Mouse (Mus musculus): ENCODE measurements around the gene Gpc3. TPM values are rescaled to one million over a fixed set of nuclear protein-coding genes. Genes with fewer than 3 reads are reported as not detected.
"Not testable (repeated sequence)": the region's sequence is repeated elsewhere in the genome, so short reads cannot be mapped to it uniquely, and the experiment has no call there.

The Gpc3 gene
- total RNA-seq, 2 experiments from 2014 or later = not detected

- no peak for ATAC-seq (replicated peaks; ENCODE audit: low FRiP score, low TSS enrichment, poor library complexity, severe bottlenecking)
These were observed 172.0 kb downstream of the Gpc3 start for GRCm38 (mm10) chrX:52441798-52442197.

GRCm38 (mm10) chrX:52439421-52439820, 174.3 kb downstream of the Gpc3 start:
- no peak for ATAC-seq (replicated peaks; ENCODE audit: low FRiP score, low TSS enrichment, poor library complexity, severe bottlenecking)

DNA sequence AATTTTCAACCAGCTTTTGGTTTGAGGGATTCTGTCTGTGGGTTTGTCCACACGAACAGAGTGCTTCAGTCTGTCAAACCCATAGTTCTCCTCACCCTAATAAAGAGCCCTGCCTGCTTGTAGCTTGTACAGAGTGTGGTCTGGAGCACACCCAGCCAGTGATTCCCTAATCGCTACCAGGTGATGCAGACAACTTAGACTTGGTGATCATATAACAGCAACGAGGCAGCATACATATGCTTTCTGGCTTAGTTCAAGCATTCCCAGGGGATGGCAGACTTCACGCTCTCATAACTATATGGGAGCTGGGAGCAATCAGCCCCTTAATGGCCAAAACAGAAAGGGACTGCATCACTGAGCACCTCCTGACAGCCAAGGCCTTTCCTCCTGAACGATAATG, 188.1 kb downstream of the Gpc3 start:
- ATAC-seq (replicated peaks; ENCODE audit: low FRiP score, low TSS enrichment, poor library complexity, severe bottlenecking) = no peak

- ATAC-seq (replicated peaks; ENCODE audit: low FRiP score, low TSS enrichment, poor library complexity, severe bottlenecking) = no peak
These were observed 193.9 kb downstream of the Gpc3 start for GRCm38 (mm10) chrX:52419850-52420249.

DNA sequence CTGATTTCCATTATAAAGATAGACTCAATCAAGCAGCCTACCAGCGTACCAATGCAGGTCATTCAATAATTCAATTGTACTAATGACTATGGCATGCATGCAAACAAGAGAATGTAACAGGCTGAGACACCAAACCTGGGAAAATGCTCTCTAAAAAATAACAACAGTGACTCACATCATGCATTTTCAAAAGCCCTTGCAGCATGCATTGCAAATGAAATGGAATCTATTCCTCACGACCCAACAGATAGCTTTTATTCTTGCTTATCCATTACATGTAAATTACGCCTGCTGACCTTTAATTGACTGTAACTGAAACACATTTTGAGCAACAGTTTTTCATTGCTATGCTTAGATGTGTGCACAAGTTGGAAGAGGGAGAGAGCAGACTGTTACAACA, 200.8 kb downstream of the Gpc3 start:
- ATAC-seq (replicated peaks; ENCODE audit: low FRiP score, low TSS enrichment, poor library complexity, severe bottlenecking) = no peak

- no peak for ATAC-seq (replicated peaks; ENCODE audit: low FRiP score, low TSS enrichment, poor library complexity, severe bottlenecking)
These were observed 212.6 kb downstream of the Gpc3 start for GRCm38 (mm10) chrX:52401188-52401587.

DNA sequence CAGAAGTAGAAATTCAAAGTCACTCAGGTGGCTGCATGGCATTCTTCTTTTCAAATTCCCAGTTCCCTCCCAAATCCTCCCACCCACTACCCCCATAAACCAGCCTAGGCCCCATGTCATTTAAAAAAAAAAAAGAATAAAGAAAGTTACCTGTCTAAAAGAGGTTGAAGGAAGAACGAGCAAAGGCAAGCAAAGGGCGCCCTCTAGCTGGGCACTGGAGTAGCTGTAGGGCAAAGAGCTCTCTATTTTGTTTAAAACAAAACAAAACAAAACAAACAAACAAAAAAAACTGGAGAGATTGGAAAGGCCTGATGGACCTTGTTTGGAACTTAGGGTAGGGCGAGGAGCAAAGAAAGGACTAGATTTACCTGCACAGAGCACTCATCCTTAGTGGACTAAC, 238.6 kb downstream of the Gpc3 start:
- ATAC-seq (replicated peaks; ENCODE audit: low FRiP score, low TSS enrichment, poor library complexity, severe bottlenecking) = no peak

- no peak for ATAC-seq (replicated peaks; ENCODE audit: low FRiP score, low TSS enrichment, poor library complexity, severe bottlenecking)
These were observed 239.5 kb downstream of the Gpc3 start for GRCm38 (mm10) chrX:52374209-52374608.

GRCm38 (mm10) chrX:52372436-52372835, 241.3 kb downstream of the Gpc3 start:
- no peak for ATAC-seq (replicated peaks; ENCODE audit: low FRiP score, low TSS enrichment, poor library complexity, severe bottlenecking)

GRCm38 (mm10) chrX:52369938-52370758, 243.6 kb downstream of the Gpc3 start:
- ATAC-seq (replicated peaks; ENCODE audit: low FRiP score, low TSS enrichment, poor library complexity, severe bottlenecking) = no peak

GRCm38 (mm10) chrX:52369304-52369937, 244.3 kb downstream of the Gpc3 start:
- ATAC-seq (replicated peaks; ENCODE audit: low FRiP score, low TSS enrichment, poor library complexity, severe bottlenecking) = no peak

GRCm38 (mm10) chrX:52366826-52367225, 246.9 kb downstream of the Gpc3 start:
- ATAC-seq (replicated peaks; ENCODE audit: low FRiP score, low TSS enrichment, poor library complexity, severe bottlenecking) = no peak

DNA sequence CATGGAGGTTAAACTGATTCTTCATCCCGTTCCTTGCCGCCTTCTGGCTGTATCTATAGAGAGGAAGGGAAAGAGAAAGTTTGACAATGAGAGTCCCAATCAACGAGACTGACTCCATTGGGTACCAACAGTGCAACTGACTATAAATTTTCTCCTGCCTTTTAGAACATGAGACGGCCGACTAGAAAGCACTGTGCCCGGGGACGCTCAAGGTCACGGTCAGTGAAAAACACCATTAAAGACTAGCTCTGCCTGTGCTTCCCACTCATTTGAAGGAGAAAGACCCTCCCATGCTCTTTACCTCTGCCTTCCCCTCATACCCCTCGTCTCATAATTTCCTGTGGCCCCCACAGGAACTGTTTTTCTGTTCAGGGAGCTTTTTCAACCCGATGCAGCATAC, 248.0 kb downstream of the Gpc3 start:
- ATAC-seq (replicated peaks; ENCODE audit: low FRiP score, low TSS enrichment, poor library complexity, severe bottlenecking) = no peak

DNA sequence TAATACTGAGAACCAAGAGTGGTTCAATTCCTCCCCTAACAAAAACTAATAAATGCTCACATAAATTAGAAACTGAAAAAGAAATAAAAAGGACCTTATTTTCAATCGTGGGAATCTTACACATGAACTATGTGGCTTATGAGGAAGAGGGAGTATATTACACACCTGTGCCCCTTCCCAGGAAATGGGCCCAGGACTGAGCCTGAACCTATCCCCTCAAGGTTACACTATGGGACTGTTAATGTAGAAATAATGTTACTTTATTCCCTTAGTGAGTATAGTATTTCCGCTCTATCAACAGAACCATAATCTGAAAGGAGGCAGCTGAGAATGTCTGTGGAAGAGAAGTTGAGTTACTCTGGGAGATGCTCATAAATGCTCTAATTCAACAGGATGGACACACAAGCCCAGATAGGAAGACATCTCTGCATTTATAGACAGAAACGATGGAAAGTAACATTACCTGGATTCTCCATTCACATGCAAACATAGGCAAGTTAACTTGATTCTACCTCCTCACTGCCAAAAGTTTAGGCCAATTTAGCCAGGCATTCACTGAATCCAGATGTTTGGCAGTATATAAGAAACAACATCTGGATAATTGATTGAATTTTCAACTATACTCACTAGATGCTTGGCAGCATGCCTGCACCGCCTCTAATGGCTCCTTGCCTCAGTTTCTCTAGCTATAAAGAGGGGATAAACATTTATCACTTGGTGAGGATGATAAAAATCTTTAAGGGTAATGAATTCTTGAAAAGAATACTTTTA, 251.3 kb downstream of the Gpc3 start:
- no peak for ATAC-seq (replicated peaks; ENCODE audit: low FRiP score, low TSS enrichment, poor library complexity, severe bottlenecking)

- no peak for ATAC-seq (replicated peaks; ENCODE audit: low FRiP score, low TSS enrichment, poor library complexity, severe bottlenecking)
These were observed 260.8 kb downstream of the Gpc3 start for GRCm38 (mm10) chrX:52352981-52353380.

DNA sequence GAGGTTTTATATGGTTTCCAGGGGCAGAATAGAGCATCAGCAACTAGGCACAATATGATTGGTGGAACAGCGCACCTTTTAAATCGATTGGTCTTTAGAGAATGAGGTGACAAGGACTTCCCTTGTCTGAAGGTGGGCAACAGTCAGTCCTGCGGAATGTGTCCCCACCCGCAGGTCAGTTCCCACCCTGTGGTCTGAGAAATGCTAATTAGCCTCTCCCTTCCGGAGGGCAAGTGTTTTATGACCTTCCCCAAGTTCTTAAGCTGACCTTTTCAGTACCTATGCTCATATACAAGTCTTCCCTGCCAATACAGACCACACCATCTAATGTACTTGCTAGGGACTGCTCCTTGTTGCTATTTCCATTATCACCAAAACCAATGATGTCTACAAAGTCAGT, 263.1 kb downstream of the Gpc3 start:
- not testable (repeated sequence) for ATAC-seq (replicated peaks; ENCODE audit: low FRiP score, low TSS enrichment, poor library complexity, severe bottlenecking)

DNA sequence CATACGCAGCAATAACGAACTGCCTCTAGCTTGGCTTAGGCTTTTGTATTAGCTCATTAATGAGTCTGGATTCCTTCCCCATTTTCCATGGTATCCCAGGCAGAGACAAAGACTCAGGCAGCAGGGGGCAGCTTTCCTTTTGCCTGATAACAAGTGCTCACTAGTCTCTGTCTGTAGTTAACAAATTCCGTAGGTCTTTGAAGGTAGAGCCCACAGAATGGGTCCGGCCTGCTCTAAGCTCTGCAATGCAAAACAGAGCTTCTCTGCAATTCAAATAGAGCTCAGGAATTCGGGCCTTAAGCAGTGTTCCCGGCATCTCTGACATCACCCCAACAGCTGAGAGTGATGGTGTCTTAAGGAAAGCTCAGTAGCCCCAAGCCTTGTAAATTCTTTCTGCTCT, 265.0 kb downstream of the Gpc3 start:
- no peak for ATAC-seq (replicated peaks; ENCODE audit: low FRiP score, low TSS enrichment, poor library complexity, severe bottlenecking)

GRCm38 (mm10) chrX:52344018-52344417, 269.7 kb downstream of the Gpc3 start:
- no peak for ATAC-seq (replicated peaks; ENCODE audit: low FRiP score, low TSS enrichment, poor library complexity, severe bottlenecking)

- no peak for ATAC-seq (replicated peaks; ENCODE audit: low FRiP score, low TSS enrichment, poor library complexity, severe bottlenecking)
These were observed 273.5 kb downstream of the Gpc3 start for GRCm38 (mm10) chrX:52340251-52340650.

GRCm38 (mm10) chrX:52321791-52322190, 292.0 kb downstream of the Gpc3 start:
- no peak for ATAC-seq (replicated peaks; ENCODE audit: low FRiP score, low TSS enrichment, poor library complexity, severe bottlenecking)
